Mouse (Mus musculus) yolk sac, embryonic 10.5 days (tissue): ENCODE data around the gene Scgb1b20.
"Not testable (repeated sequence)": the region's sequence is repeated elsewhere in the genome, so short reads cannot be mapped to it uniquely, and the experiment has no call there.

Source experiments
- DNase-seq: peaks from one replicate; pipeline ENCODE4 v3.0.0-alpha.2; 2017; ENCODE audit warnings: low spot score

Gene Scgb1b20

DNA sequence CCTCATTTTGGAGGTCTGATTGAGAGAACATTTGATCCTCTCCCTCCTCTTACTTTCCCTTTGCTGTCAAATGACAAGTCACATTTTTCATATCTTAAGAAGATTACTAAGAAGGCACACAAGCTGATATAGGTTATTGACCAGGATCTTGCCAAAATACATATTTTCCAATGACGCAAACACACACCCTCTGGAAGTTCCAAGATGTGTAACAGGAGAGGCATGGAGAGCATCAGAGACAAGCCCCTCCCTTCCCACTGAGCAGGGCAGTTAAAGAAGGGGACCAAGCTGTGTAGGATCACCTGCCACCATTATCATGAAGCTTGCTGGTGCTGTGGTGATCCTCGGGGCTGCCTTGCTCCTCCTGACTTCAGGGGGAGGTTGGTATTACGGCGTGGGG, at the start of gene Scgb1b20:
Scgb1b20 (plus strand) TSS at position 301 of the 400 bp plus-strand sequence.
- not testable (repeated sequence) for DNase-seq

DNA sequence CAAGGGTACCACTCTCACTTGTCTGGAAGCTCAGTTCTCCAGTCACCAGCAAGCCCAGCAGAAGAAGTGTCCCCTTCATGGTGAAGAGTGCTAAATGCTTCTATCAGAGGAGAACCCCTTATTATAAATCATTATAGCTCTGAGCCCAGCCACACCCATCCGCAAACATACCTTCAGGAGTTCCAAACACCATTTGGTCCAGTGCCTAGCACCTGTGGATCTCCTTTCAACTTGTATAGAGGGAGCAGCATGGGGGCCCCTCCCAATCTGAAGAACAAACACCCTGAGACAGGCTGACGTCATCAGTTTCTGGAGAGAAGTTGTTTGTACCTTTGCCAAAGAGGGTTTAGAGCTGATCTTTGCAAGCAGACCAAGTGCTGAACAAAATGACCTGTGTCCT, 6.8 kb upstream of the Scgb1b20 start, which contains the start of gene Scgb2b20:
Scgb2b20 (minus strand) TSS at position 101 of the 400 bp plus-strand sequence.
- not testable (repeated sequence) for DNase-seq

DNA sequence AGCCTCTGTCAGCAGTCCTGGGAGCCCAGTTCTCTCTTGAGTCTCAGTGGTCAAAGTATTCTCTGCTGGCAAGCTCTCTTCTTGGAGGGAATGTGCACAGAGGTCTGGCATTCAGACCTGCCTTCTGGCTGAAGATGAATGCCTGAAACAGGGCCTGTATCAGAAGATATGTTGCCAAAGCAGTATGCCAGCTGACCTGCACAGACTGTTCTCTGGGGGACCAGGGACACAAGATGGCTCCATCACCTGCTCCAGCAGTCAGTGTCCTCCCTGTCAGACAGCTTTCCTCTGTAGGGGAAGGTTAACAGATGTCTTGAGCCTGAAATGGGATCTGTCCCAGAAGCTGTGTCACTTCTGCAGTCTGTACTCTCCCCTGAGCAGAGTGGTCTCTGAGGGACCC, 26.7 kb downstream of the Scgb1b20 start:
- not testable (repeated sequence) for DNase-seq

DNA sequence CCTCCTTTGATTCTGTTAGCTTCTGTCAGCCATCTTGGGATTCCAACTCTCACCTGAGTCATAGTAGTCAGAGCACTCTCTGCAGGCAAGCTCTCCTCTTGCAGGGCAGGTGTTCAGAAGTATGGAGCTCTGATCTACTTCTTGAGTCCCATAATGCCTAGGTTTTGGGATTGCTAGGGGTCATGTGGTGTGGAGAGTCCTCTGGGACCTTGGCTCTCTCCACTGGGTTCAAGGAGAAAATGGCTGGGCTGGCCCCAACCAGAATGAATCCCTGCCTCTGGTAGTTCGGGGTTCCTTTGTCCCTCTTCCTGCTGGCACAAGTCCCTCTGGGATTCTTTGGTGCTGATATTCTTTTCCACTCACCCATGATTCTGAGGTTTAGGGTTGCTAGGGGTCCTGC, 28.6 kb downstream of the Scgb1b20 start:
- no peak for DNase-seq

DNA sequence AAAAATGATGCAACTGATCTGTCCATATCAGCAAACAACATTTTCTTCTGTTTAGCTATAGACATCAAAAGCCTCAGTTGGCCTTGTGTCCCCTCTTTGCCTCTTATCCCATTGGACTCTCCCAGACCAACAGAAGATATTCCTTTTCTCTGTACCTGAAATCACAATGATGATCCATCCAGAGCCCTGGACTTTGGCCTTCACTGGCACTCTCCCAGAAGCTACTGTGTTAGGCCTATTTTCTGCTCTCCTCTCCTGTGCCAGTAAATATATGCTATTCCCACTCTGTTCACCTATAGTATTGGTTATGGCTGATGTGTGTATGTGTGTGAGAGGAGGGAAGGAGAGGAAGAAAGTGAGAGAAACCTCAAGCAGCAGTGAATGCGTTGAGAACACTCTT, 36.6 kb downstream of the Scgb1b20 start:
- DNase-seq: not testable (repeated sequence)
